Mouse (Mus musculus) left cerebral cortex, adult 18-20 months (tissue): ENCODE data around the gene Slc9a5. TPM values are rescaled to one million over a fixed set of nuclear protein-coding genes. Genes with fewer than 3 reads are reported as not detected.

Experiments used
- DNase-seq, 2 experiments: peaks; one replicate each; pipeline ENCODE4 v3.0.0; 2021 to 2022; ENCODE audit warnings: low spot score in 2 of 2, mixed read lengths in 1 of 2
- long read RNA-seq, 2 experiments: library from polyadenylated mRNA; stranded (forward); transcript quantifications; one replicate each; pipeline ENCODE4 v2.0.0; 2021
- total RNA-seq, 2 experiments: library from RNA; stranded (reverse); gene quantifications; 2 replicates each; pipeline ENCODE4 v1.2.3; 2021

The Slc9a5 gene
- total RNA-seq: 10 to 100 TPM; 31.1 to 35.6 TPM
- long read RNA-seq, experiment 1, transcript Slc9a5-201 (16 exons, 3,499 nt): major isoform, 14 of 48 reads
- long read RNA-seq, experiment 1, partial matches to known transcripts: 10 of 48 reads
- long read RNA-seq, experiment 1, other reads (novel, unspliced or antisense): 24 of 48 reads
- long read RNA-seq, experiment 2, transcript Slc9a5-201 (16 exons, 3,499 nt): major isoform, 13 of 31 reads
- long read RNA-seq, experiment 2, partial matches to known transcripts: 6 of 31 reads
- long read RNA-seq, experiment 2, other reads (novel, unspliced or antisense): 12 of 31 reads

- DNase-seq: peak; percentile 35 to 42
Measured at GRCm38 (mm10) chr8:105348450-105349095, at the start of gene Slc9a5. Slc9a5 (plus strand) TSS chr8:105348843.

GRCm38 (mm10) chr8:105299962-105300361 lies 48.7 kb upstream of the Slc9a5 start:
- DNase-seq: no peak

- no peak for DNase-seq
Measured at GRCm38 (mm10) chr8:105303396-105303795, 45.2 kb upstream of the Slc9a5 start.

GRCm38 (mm10) chr8:105303874-105304273 lies 44.8 kb upstream of the Slc9a5 start:
- no peak for DNase-seq

- no peak for DNase-seq
Measured at GRCm38 (mm10) chr8:105304325-105305210, 44.1 kb upstream of the Slc9a5 start.

GRCm38 (mm10) chr8:105305211-105306145 lies 43.2 kb upstream of the Slc9a5 start, which contains the start of gene Elmo3:
Elmo3 (plus strand) TSS chr8:105305601.
- DNase-seq: peak; percentile 56 to 61

- DNase-seq: no peak
Measured at GRCm38 (mm10) chr8:105306146-105306691, 42.4 kb upstream of the Slc9a5 start.

- no peak for DNase-seq
Measured at GRCm38 (mm10) chr8:105307670-105308069, 41.0 kb upstream of the Slc9a5 start.

- no peak for DNase-seq
Measured at GRCm38 (mm10) chr8:105308428-105308827, 40.2 kb upstream of the Slc9a5 start.

- no peak for DNase-seq
Measured at GRCm38 (mm10) chr8:105309142-105309847, 39.3 kb upstream of the Slc9a5 start.

- DNase-seq: no peak
Measured at GRCm38 (mm10) chr8:105310118-105310517, 38.5 kb upstream of the Slc9a5 start.

GRCm38 (mm10) chr8:105311718-105312117 lies 36.9 kb upstream of the Slc9a5 start:
- no peak for DNase-seq

GRCm38 (mm10) chr8:105312891-105313481 lies 35.7 kb upstream of the Slc9a5 start:
- no peak for DNase-seq

GRCm38 (mm10) chr8:105313622-105314402 lies 34.8 kb upstream of the Slc9a5 start:
- no peak for DNase-seq

- no peak for DNase-seq
Measured at GRCm38 (mm10) chr8:105315073-105315769, 33.4 kb upstream of the Slc9a5 start.

GRCm38 (mm10) chr8:105317941-105318340 lies 30.7 kb upstream of the Slc9a5 start:
- no peak for DNase-seq

- no peak for DNase-seq
Measured at GRCm38 (mm10) chr8:105318662-105319190, 29.9 kb upstream of the Slc9a5 start.
